Mouse (Mus musculus): ENCODE data around the gene Fdps.

DNA sequence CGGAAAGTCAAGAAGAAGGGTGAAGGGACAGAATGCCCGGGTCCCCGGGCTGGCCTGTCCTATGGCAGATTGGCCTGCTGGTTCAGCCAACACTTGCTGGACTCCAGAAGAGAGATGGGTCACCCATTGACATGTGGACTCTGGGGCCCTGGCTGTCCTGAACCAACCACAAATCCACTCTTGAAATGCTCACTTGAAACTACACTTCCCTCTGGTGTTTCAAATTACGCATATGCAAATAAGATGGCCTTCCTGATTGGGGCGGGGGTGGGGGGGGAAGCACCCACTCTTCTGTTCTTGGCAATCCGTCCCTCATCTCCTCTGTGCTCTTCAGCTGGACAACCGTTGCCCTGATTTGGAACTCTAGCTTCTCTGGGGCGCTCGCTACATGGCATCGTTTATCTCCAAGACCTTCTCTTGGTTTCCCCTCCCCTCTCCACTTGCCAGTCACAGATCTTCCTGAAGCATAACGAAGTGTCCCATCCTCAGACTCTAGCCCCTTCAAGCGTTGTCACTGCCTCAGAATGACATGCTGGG lies 17.0 kb downstream of the Fdps start:
- TF ChIP-seq CTCF (IDR thresholded peaks at IDR 0.05; ENCODE audit: insufficient read depth, low read depth, low read length) (no peak), POLR2A (IDR thresholded peaks at IDR 0.05; ENCODE audit: insufficient read depth, low read depth, low read length) (no peak)

Data from olfactory bulb, adult 2 months (tissue).